Mouse (Mus musculus): ENCODE measurements around the gene Vmn2r3.
"Not testable (repeated sequence)": the region's sequence is repeated elsewhere in the genome, so short reads cannot be mapped to it uniquely, and the experiment has no call there.

Vmn2r3 gene

DNA sequence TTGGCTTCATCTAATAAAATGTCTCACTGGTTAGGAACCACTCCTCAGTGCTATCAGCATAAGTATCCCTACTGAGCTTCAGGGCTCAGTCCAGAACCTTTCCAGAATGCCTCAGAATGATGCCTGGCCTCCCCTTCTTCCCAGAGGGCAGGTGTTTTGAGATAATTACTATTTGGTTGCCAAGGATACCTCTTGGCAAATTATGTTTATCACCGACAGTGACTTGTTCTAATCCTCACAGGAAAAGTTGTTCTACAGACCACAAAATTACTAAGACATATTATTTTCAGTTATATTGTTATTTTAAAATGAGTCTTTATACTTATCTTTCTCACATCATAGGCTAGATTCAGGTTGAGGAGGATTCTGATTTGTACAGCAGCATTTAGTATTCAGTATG is at the start of gene Vmn2r3:
Gene Vmn2r3, minus strand, starts transcription at position 101 of the 400 bp plus-strand sequence.
- DNase-seq (ENCODE audit: extremely low read depth, low read depth) = no peak

DNA sequence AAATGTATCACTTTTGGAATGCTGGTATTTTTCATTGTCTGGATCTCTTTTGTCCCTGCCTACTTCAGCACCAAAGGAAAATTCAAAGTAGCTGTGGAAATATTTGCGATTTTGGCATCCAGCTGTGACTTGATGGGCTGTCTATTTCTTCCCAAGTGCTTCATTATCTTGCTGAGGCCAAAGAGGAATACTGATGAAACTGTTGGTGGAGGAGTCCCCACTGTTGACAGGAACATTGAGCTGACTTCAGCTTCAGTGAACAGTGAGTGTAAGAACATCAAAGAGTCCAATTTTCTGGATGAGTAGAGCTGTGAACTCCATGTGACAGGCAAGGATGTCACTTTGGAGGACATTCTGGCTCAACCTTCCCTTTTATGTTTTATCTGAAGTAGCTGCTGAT is 43.0 kb upstream of the Vmn2r3 start:
- DNase-seq (ENCODE audit: extremely low read depth, low read depth) = no peak

DNA sequence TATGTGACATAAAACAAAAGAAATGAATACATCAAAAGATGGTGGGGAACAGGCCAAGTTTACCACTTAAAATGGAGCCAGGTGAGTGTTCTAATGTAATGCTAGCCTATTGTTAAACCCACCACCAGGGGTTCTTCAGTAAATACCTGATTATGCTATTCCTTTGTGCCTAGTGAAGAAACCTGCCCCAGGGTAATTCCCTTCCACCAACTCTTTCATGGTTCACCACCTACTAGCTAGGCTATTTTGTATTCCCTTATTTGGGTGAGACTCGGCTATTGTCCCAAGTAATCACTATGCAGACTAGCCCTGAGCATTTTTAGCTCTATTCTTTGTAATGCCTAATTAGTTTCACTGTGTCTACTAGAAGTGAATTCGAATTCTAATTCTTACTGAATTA is 32.3 kb upstream of the Vmn2r3 start:
- DNase-seq (ENCODE audit: extremely low read depth, low read depth) = no peak

DNA sequence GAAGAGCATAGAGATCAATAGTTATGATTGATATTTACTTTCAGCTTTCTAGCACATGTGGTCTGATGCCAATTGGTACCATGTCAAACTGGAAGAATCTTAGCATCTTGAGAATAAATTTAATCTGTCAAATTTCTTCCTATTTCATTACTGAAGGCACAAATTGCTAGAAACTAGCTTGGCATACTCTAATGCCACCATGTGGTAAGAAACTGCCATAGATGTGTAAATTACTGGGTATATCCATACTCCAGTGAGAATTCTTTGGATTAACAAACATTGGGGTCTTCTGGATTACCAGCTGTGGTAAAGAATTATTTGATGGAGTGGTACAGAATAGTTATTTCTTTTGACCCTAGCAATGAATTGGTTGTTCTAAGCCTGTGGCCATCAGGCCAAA is 17.3 kb upstream of the Vmn2r3 start:
- DNase-seq (ENCODE audit: extremely low read depth, low read depth) = no peak

DNA sequence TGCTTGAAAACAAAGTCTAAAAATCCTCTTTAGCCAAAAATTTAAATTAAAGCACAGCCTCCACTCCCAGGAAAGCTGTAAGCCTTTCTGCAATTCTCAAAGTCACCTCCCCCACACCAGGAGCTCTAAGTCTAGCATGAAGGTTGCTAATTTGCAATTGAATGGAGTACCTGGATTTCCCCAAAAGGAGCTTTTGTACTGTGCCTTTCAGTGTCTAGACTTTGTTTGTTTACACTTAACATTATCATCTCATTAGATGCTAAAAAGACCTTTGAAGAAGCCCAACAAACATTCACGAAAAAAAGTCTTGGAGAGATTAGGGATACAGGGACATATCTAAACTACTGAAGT is 23.8 kb downstream of the Vmn2r3 start:
- DNase-seq (ENCODE audit: extremely low read depth, low read depth) = no peak

DNA sequence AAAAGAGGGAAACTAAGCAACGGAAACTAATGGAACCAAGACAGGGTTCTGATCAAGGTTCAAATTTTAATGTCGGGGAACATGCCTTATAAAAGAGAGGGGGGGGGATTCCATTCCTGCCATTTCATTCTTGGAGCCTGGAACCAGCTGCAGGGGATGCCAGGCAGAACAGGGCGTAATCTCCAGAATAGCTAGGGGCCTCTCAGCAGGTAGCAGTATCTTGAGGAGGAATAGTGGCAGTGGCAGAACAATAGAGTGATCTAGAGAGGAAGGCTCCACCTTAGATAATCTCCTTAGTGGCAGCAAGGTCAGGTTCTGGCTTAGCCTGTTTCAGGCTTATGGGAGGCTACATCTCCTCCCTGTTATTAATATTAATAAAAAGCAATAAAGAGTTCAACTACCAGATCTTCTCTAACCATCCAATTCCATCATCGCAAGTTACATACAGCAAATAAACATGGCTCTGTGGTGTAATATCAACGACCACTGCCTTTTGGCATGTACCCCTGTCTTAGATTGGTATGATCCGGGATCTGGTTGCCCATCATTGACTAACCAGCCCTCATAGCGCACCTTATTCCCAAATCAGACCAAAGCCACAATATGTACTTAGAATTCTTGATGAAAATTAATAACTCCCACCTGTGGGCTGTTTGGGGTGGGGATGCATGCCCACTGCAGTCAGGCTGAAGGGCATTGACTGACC is 24.3 kb downstream of the Vmn2r3 start:
- DNase-seq (ENCODE audit: extremely low read depth, low read depth) = not testable (repeated sequence)

DNA sequence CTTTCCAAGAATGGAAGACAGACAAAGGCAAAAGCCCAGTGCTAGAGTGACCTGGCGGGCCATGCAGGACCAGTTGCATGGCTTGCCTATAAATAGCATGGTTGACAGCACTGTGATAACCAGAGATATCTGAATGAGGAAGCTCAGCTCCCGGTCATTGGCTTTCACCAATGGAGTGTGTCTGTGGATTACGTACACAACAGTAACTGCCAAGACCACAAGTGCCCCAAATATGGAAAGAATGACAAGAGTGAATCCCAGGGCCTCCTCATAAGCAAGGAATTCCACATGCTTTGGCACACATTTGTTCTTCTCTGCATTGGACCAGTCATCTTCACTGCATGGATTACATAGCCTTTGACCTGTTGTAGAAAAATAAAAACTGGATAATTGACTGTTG is 29.9 kb downstream of the Vmn2r3 start:
- DNase-seq (ENCODE audit: extremely low read depth, low read depth) = no peak

DNA sequence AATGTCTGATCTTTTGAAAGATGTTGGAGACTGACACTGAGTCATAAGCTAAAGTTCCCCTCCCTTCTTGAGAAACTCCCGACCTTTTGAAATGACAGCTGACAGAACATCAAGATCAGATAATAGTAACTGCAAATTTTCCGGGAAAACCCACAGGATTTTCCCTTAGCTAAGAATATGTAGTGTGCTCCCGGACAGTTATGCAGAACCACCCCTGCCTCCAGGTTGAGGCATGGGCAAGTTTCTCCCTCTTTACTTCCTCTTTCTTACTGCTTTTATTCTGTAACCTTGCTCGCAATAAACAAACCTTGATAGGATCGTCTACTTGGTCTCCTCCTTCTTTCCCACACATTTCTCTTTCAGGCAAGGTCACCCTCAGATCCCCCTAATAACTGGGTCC is 37.9 kb downstream of the Vmn2r3 start:
- no peak for DNase-seq (ENCODE audit: extremely low read depth, low read depth)

DNA sequence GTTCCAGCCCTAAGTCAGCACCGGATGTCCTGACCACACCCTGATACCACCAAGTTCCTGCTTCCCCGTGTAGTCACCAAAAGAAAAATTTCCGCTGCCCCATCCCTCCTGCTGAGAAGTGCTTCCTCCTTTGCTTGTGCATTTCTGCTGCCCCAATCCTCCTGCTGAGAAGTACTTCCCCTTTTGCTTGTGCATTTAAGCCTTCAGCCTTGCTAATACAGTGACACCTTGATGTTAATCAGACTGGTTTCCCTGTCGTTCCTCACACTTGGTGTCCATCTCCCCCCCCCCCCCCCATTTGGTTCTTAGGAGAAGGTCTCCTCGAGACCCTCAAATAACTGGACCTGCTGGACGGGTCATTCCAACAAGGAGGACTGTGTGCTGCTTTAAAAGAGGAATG is 39.0 kb downstream of the Vmn2r3 start:
- DNase-seq (ENCODE audit: extremely low read depth, low read depth) = not testable (repeated sequence)

DNA sequence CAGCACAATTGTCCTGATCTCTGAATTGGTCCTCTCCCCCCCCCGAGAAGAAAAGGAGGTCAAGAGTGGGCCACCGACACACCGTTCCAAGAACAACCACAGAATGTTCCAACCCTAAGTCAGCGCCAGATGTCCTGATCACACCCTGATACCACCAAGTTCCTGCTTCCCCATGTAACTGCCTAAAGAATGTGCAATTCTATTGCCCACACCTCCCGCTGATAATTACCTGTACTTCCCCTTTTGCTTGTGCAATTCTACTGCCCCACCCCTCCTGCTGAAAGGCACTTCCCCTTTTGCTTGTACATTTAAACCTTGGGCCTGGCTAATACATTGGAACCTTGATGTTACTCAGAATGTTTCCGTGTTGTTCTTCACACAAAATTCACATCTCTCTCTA is 54.0 kb downstream of the Vmn2r3 start:
- peak; percentile 70 for DNase-seq (ENCODE audit: extremely low read depth, low read depth)

DNA sequence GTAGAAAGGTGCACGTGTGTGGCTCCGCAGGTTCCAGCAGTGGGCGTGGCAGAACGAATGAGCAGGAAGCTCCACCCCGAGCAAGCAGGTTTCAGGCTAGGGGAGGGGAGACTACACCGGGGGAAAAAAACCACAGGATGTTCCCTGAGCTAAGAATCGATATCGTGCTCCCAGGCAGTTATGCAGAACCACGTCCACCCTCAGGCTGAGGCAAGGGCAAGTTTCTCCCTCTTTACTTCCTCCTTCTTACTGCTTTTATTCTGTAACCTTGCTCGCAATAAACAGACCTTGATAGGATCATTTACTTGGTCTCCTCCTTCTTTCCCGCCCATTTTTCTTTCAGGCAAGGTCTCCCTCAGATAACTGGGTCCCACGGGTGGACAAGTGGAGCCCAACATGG is 55.9 kb downstream of the Vmn2r3 start:
- not testable (repeated sequence) for DNase-seq (ENCODE audit: extremely low read depth, low read depth)

DNA sequence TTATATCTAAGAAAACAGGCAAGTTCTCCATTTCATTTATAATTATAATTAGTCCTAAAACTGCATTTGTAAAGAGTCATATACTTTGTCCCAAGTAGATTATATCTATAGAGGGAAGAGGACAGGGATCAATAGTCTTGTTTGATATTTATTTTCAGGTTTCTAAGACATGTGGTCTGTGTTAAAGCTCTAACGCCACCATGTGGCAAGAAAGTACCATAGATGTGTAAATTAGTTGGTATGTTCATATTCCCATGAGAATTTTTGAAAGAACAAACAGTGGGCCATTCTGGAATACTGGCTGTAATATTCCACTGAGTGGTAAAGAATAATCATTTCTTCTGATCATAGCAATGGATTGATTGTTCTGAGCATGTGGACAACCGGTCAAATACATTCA is 62.3 kb downstream of the Vmn2r3 start:
- DNase-seq (ENCODE audit: extremely low read depth, low read depth) = no peak
